Mouse (Mus musculus): ENCODE measurements around the gene Atcay. TPM values are rescaled to one million over a fixed set of nuclear protein-coding genes. Genes with fewer than 3 reads are reported as not detected.
"Not testable (repeated sequence)": the region's sequence is repeated elsewhere in the genome, so short reads cannot be mapped to it uniquely, and the experiment has no call there.

The Atcay gene
- polyA plus RNA-seq, 1 experiment, result not detected

DNA sequence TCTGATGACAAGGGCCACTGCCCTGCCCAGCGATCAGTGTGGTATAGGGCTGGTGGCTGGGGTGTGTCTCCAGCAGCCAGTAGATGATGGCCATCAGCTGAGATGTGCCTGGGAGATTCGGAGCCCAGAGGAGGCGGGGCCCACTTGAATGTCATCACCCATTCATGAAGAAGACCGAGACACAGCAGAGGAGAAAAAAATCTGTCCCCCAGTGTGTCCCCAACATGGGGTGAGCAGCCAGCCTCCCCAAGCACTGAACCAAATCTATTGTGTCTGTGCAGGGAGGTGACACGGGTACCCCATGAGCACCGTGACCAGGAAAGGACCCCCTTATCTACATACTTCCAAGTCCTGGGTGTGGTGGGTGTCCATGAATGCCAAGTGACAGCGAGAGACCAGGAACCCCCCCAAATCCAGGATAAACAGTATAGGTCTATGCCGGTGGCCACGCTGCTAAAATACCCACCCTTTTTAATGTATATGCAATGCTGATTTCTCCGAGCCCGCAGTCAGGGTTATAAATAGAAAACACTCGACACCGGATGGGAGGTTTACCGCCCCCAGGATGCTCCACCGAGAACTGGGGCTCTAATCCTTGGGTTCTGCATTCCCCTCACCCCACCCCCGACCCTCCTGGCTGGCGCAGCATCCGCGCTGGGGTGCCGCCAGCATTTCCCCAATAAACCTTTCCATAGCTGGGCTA lies 747 bp downstream of the Atcay start:
- no peaks in the 10 kb centered on the region for H3K36me3 ChIP-seq (replicated peaks; ENCODE audit: low read length)
- no peak overlapping the region for H3K4me3 ChIP-seq (replicated peaks)
- peaks cover 49% of the 10 kb centered on the region for H3K27me3 ChIP-seq (replicated peaks)
- TF ChIP-seq GATA1 (IDR thresholded peaks at IDR 0.05; ENCODE audit: borderline replicate concordance, low read length) (no peak), FLI1 (IDR thresholded peaks at IDR 0.05; ENCODE audit: low read length) (no peak)
- H3K9me3 ChIP-seq, result no peaks in the 10 kb centered on the region
- peaks cover 49% of the 10 kb centered on the region for H3K4me1 ChIP-seq

DNA sequence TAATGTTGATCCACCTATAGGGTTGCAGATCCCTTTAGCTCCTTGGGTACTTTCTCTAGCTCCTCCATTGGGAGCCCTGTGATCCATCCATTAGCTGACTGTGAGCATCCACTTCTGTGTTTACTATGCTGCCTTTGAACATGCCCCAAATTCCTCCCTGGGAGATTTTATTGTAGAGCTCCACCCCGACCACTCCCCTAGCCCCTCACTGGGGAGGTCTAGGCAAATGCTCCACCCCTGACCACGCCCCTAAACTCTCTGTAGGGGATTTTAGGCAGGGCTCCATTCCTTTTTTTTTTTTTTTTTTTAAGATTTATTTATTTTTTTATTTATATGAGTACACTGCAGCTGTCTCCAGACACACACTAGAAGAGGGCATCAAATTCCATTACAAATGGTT lies 6.9 kb downstream of the Atcay start:
- peaks cover 10% of the 10 kb centered on the region for H3K4me1 ChIP-seq
- peaks cover 26% of the 10 kb centered on the region for H3K27me3 ChIP-seq (replicated peaks)
- H3K9me3 ChIP-seq; H3K4me3 ChIP-seq (replicated peaks); H3K36me3 ChIP-seq (replicated peaks; ENCODE audit: low read length): not testable (repeated sequence)

GRCm38 (mm10) chr10:81221402-81222015 lies 9.1 kb downstream of the Atcay start:
- H3K9me3 ChIP-seq, result no peaks in the 10 kb centered on the region
- H3K4me1 ChIP-seq, result peaks cover 15% of the 10 kb centered on the region
- TF ChIP-seq GATA1 (IDR thresholded peaks at IDR 0.05; ENCODE audit: borderline replicate concordance, low read length) (no peak), FLI1 (IDR thresholded peaks at IDR 0.05; ENCODE audit: low read length) (no peak)
- no peaks in the 10 kb centered on the region for H3K36me3 ChIP-seq (replicated peaks; ENCODE audit: low read length)
- peaks cover 20% of the 10 kb centered on the region for H3K27me3 ChIP-seq (replicated peaks)
- no peak overlapping the region for H3K4me3 ChIP-seq (replicated peaks)

GRCm38 (mm10) chr10:81217964-81218363 lies 12.7 kb downstream of the Atcay start:
- H3K9me3 ChIP-seq, result peaks cover 4% of the 10 kb centered on the region
- no peak overlapping the region for H3K4me3 ChIP-seq (replicated peaks)
- H3K4me1 ChIP-seq, result peaks cover 18% of the 10 kb centered on the region
- no peak for TF ChIP-seq FLI1 (IDR thresholded peaks at IDR 0.05; ENCODE audit: low read length)
- TF ChIP-seq GATA1 (IDR thresholded peaks at IDR 0.05; ENCODE audit: borderline replicate concordance, low read length), result no peak
- H3K36me3 ChIP-seq (replicated peaks; ENCODE audit: low read length), result no peaks in the 10 kb centered on the region
- peaks cover 29% of the 10 kb centered on the region for H3K27me3 ChIP-seq (replicated peaks)

GRCm38 (mm10) chr10:81217267-81217666 lies 13.4 kb downstream of the Atcay start:
- Histone ChIP-seq H3K27me3 (replicated peaks) (peaks cover 33% of the 10 kb centered on the region), H3K4me1 (peaks cover 25% of the 10 kb centered on the region), H3K9me3 (peaks cover 11% of the 10 kb centered on the region)
- H3K36me3 ChIP-seq (replicated peaks; ENCODE audit: low read length); H3K4me3 ChIP-seq (replicated peaks): not testable (repeated sequence)

DNA sequence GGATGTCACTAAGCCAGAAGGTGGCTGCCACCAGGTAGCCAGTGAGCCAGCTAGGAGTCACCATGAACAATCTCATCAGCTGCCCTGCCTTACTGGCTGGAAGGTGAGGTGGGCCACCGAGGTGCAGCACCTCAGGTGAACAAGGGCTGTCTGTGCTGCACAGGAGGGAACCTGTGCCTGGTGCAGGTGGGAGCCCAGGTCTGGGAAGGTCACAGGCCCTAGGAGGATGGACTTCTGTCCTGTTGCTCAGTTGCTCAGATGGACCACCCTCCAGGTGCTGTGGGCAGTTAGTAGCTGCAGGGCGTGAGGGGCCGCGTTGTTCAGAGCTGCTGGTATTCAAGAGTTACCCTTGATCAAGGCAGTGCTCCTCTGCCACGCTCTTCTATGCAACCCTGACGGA lies 13.8 kb downstream of the Atcay start:
- H3K36me3 ChIP-seq (replicated peaks; ENCODE audit: low read length), result no peaks in the 10 kb centered on the region
- peaks cover 22% of the 10 kb centered on the region for H3K4me1 ChIP-seq
- H3K27me3 ChIP-seq (replicated peaks), result peaks cover 33% of the 10 kb centered on the region
- TF ChIP-seq GATA1 (IDR thresholded peaks at IDR 0.05; ENCODE audit: borderline replicate concordance, low read length) (no peak), FLI1 (IDR thresholded peaks at IDR 0.05; ENCODE audit: low read length) (no peak)
- no peak overlapping the region for H3K4me3 ChIP-seq (replicated peaks)
- peaks cover 14% of the 10 kb centered on the region for H3K9me3 ChIP-seq

GRCm38 (mm10) chr10:81216260-81216659 lies 14.4 kb downstream of the Atcay start:
- Histone ChIP-seq H3K4me1 (peaks cover 17% of the 10 kb centered on the region), H3K27me3 (replicated peaks) (peaks cover 37% of the 10 kb centered on the region), H3K4me3 (replicated peaks) (no peak overlapping the region), H3K36me3 (replicated peaks; ENCODE audit: low read length) (no peaks in the 10 kb centered on the region), H3K9me3 (peaks cover 18% of the 10 kb centered on the region)
- no peak for TF ChIP-seq GATA1 (IDR thresholded peaks at IDR 0.05; ENCODE audit: borderline replicate concordance, low read length)
- TF ChIP-seq FLI1 (IDR thresholded peaks at IDR 0.05; ENCODE audit: low read length), result no peak

- TF ChIP-seq FLI1 (IDR thresholded peaks at IDR 0.05; ENCODE audit: low read length) (no peak), GATA1 (IDR thresholded peaks at IDR 0.05; ENCODE audit: borderline replicate concordance, low read length) (no peak)
- Histone ChIP-seq H3K27me3 (replicated peaks) (peaks cover 67% of the 10 kb centered on the region), H3K4me1 (peaks cover 11% of the 10 kb centered on the region), H3K9me3 (peaks cover 27% of the 10 kb centered on the region), H3K4me3 (replicated peaks) (peak overlapping the region; percentile 48), H3K36me3 (replicated peaks; ENCODE audit: low read length) (no peaks in the 10 kb centered on the region)
Measured at GRCm38 (mm10) chr10:81210154-81210553, 20.5 kb downstream of the Atcay start.

DNA sequence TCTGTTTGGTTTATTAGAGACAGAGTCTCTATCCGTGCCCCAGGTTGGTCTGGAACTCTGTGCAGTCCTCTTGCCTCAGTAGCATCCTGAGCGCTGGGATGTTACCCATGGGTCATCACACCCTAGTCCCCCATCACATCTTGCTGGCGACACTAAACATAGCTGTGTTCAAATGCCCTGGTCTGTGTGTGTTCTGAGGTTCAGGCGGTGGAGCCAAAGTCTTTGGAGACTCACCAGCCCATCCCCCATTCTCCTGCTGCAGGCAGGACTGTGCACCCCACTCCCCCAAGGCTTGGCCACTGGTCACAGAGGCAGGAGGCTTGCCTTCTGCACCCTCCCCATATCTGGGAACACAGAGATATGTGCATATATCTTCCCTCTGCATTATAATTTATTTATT lies 26.5 kb downstream of the Atcay start:
- peaks cover 73% of the 10 kb centered on the region for H3K27me3 ChIP-seq (replicated peaks)
- H3K4me1 ChIP-seq, result peaks cover 40% of the 10 kb centered on the region
- no peaks in the 10 kb centered on the region for H3K36me3 ChIP-seq (replicated peaks; ENCODE audit: low read length)
- H3K4me3 ChIP-seq (replicated peaks), result no peak overlapping the region
- no peaks in the 10 kb centered on the region for H3K9me3 ChIP-seq
- no peak for TF ChIP-seq FLI1 (IDR thresholded peaks at IDR 0.05; ENCODE audit: low read length)
- TF ChIP-seq GATA1 (IDR thresholded peaks at IDR 0.05; ENCODE audit: borderline replicate concordance, low read length), result no peak

- Histone ChIP-seq H3K36me3 (replicated peaks; ENCODE audit: low read length) (no peaks in the 10 kb centered on the region), H3K4me3 (replicated peaks) (no peak overlapping the region), H3K9me3 (no peaks in the 10 kb centered on the region), H3K4me1 (peaks cover 40% of the 10 kb centered on the region), H3K27me3 (replicated peaks) (peaks cover 72% of the 10 kb centered on the region)
- TF ChIP-seq FLI1 (IDR thresholded peaks at IDR 0.05; ENCODE audit: low read length) (no peak), GATA1 (IDR thresholded peaks at IDR 0.05; ENCODE audit: borderline replicate concordance, low read length) (no peak)
Measured at GRCm38 (mm10) chr10:81202978-81203720, 27.5 kb downstream of the Atcay start.
